Mouse (Mus musculus) 3134 (cell line): ENCODE data around the gene Eif1b.

ENCODE experiments used
- DNase-seq: peaks from one replicate; pipeline ENCODE4 v3.0.0-alpha.2; 2011; ENCODE audit warnings: low spot score; ENCODE audit not compliant: insufficient read length; ENCODE audit errors: extremely low read depth

The Eif1b gene

GRCm38 (mm10) chr9:120492010-120492399, at the start of gene Eif1b:
Gene Eif1b, plus strand, starts transcription at chr9:120492232.
- DNase-seq = peak; percentile 24

- no peak for DNase-seq
Observed at GRCm38 (mm10) chr9:120444642-120445041, 47.4 kb upstream of the Eif1b start.

GRCm38 (mm10) chr9:120449696-120450329, 42.2 kb upstream of the Eif1b start:
- DNase-seq = no peak

GRCm38 (mm10) chr9:120455768-120456655, 36.0 kb upstream of the Eif1b start:
- no peak for DNase-seq

- no peak for DNase-seq
Observed at GRCm38 (mm10) chr9:120470431-120470830, 21.6 kb upstream of the Eif1b start.

- no peak for DNase-seq
Observed at GRCm38 (mm10) chr9:120481644-120482043, 10.4 kb upstream of the Eif1b start.

- no peak for DNase-seq
Observed at GRCm38 (mm10) chr9:120482382-120482781, 9.7 kb upstream of the Eif1b start.

GRCm38 (mm10) chr9:120483101-120483500, 8.9 kb upstream of the Eif1b start:
- no peak for DNase-seq

- DNase-seq = no peak
Observed at GRCm38 (mm10) chr9:120487076-120487475, 5.0 kb upstream of the Eif1b start.

- no peak for DNase-seq
Observed at GRCm38 (mm10) chr9:120491509-120491908, 523 bp upstream of the Eif1b start.

GRCm38 (mm10) chr9:120492400-120493351, 644 bp downstream of the Eif1b start:
- peak; percentile 66 for DNase-seq

GRCm38 (mm10) chr9:120493781-120494180, 1.7 kb downstream of the Eif1b start:
- no peak for DNase-seq

GRCm38 (mm10) chr9:120496691-120497090, 4.7 kb downstream of the Eif1b start:
- peak; percentile 11 for DNase-seq

GRCm38 (mm10) chr9:120497983-120498382, 6.0 kb downstream of the Eif1b start:
- DNase-seq = no peak

GRCm38 (mm10) chr9:120501191-120501902, 9.3 kb downstream of the Eif1b start:
- no peak for DNase-seq

- DNase-seq = peak; percentile 28
Observed at GRCm38 (mm10) chr9:120502013-120502412, 10.0 kb downstream of the Eif1b start.

- DNase-seq = no peak
Observed at GRCm38 (mm10) chr9:120504423-120504822, 12.4 kb downstream of the Eif1b start.

- no peak for DNase-seq
Observed at GRCm38 (mm10) chr9:120511781-120512180, 19.7 kb downstream of the Eif1b start.

- no peak for DNase-seq
Observed at GRCm38 (mm10) chr9:120516720-120517119, 24.7 kb downstream of the Eif1b start.

- DNase-seq = no peak
Observed at GRCm38 (mm10) chr9:120518946-120519345, 26.9 kb downstream of the Eif1b start.
